Mouse (Mus musculus): ENCODE measurements around the gene Ubxn11.
"Not testable (repeated sequence)": the region's sequence is repeated elsewhere in the genome, so short reads cannot be mapped to it uniquely, and the experiment has no call there.

Ubxn11 gene

DNA sequence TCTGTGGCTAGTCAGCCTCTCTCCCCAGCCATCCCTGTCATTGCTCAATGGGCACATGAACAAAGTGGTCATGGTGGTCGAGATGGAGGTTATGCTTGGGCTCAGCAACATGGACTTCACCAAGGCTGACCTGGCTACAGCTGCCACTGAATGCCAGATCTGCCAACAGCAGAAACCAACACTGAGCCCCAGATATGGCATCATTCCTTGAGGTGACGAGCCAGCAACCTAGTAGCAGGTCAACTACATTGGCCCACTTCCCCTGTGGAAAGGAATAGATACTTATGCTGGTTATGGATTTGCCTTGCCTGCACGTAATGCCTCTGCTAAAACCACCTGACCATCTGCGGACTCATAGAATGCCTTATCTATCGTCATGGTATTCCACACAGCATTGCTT is 41.9 kb downstream of the Ubxn11 start:
- DNase-seq (ENCODE audit: low spot score in 2 of 2), result not testable (repeated sequence)

DNA sequence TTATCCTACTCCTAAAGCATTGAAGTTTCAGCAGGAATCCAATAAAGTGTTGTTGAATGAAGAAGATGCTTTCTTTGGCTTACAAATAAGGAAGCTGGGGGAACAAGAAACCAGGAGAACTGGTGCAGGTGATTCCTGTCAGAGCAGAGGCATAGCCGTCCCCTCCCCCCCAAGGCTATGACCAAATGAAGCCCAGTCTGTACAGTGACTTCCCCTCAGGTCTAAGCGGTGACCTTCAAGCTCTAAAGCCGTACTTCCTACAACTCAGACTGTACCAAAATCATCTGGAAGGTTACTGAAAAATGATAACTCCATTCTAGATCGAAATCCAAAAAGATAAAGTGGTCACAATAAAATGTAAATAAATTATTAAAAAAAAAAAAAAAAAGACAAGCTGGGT is 47.0 kb downstream of the Ubxn11 start:
- DNase-seq (ENCODE audit: low spot score in 2 of 2), result no peak

- DNase-seq (ENCODE audit: low spot score in 2 of 2), result no peak
These were observed 49.7 kb downstream of the Ubxn11 start for GRCm38 (mm10) chr4:134152112-134152511.

DNA sequence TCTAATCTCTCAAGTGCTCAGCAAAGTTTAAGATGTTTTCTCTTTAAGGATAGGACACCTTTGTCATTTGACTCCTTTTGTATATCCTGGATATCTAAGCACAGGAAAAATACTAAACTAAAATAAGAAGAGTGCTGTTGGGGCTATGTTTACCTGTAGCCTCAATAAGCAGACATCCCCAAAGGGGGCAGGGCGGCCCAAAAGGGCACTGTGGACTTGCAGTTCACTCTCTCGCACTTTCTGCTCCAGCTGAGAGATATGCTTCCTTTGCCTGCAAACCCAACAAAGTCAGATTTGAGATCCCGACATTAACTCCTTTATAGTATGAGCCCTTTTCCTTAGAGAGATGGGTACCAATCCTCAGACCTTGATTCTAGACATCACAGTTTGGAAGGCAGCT is 51.3 kb downstream of the Ubxn11 start:
- no peak for DNase-seq (ENCODE audit: low spot score in 2 of 2)

GRCm38 (mm10) chr4:134154354-134154753 is 52.0 kb downstream of the Ubxn11 start:
- no peak for DNase-seq (ENCODE audit: low spot score in 2 of 2)

- DNase-seq (ENCODE audit: low spot score in 2 of 2), result no peak
These were observed 53.2 kb downstream of the Ubxn11 start for GRCm38 (mm10) chr4:134155531-134155930.

DNA sequence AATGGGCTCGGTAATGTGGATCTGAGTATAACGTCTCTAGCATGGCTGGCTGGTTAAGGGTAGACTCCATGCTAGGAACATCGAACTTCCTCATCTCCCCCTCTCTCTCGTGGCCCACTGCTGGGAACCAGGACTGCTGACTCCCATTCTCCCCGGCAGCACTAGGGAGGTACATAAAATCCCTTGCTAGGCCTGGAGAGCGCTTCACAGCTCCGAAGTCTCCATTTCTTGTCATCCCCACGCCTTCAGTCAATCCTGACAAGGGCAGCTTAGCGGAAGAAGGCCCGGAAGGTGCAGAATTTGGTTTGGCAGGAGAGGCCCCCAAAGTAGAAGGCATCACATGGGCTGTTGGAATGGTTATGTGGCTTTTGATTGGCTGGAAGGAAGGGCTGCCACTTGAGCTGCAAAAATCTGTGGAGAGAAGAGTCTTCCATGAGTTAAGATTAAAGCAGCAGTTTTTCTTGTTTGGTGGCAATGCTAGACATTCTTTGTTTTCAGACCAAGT is 53.6 kb downstream of the Ubxn11 start:
- DNase-seq (ENCODE audit: low spot score in 2 of 2), result no peak

- DNase-seq (ENCODE audit: low spot score in 2 of 2), result peak; percentile 51 to 57
These were observed 54.4 kb downstream of the Ubxn11 start for GRCm38 (mm10) chr4:134156744-134157143.

GRCm38 (mm10) chr4:134157558-134157957 is 55.2 kb downstream of the Ubxn11 start:
- no peak for DNase-seq (ENCODE audit: low spot score in 2 of 2)

DNA sequence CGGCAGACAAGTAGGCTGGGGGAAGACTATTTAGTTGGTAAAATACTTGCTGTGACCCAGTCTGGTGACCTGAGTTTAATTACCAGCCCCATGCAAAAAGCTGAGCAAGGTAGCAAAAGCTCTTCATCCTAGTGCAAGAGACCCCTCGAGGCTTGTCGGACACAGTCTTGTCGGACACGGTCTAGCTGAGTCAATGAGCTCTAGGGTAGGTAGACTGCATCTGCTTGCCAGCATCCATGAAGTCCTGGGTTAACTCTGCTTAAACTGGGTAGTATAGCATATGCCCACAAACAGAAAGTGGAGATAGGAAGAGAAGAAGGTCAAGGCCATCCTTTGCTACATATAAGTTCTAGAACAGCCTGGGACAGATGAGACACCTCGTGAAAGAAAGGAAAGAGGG is 56.4 kb downstream of the Ubxn11 start:
- no peak for DNase-seq (ENCODE audit: low spot score in 2 of 2)

DNA sequence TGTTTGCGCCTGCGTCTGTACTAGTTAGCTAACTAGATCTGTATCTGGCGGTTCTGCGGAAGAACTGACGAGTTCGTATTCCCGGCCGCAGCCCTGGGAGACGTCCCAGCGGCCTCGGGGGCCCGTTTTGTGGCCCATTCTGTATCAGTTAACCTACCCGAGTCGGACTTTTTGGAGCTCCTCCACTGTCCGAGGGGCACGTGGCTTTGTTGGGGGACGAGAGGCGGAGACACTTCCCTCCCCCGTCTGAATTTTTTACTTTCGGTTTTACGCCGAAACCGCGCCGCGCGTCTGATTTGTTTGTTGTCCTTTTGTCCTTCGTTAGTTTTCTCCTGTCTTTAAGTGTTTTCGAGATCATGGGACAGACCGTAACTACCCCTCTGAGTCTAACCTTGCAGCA is 57.7 kb downstream of the Ubxn11 start:
- DNase-seq (ENCODE audit: low spot score in 2 of 2), result peak; percentile 16 to 28

DNA sequence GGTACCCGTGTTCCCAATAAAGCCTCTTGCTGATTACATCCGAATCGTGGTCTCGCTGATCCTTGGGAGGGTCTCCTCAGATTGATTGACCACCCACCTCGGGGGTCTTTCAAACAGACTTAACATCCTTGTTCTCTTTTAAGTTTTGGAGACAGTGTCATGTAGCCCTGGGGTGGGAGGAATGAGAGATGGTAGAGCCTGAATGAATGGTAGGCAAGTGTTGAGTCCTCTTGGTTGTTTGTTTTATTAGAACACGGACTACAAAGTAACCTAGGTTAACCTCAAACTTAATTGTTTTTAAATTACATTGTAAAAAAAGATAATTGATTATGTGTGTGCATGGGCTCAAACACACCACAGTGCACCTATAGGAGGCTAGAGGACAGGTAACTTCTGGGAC is 62.2 kb downstream of the Ubxn11 start:
- DNase-seq (ENCODE audit: low spot score in 2 of 2), result no peak

GRCm38 (mm10) chr4:134165024-134165423 is 62.7 kb downstream of the Ubxn11 start:
- DNase-seq (ENCODE audit: low spot score in 2 of 2), result no peak

DNA sequence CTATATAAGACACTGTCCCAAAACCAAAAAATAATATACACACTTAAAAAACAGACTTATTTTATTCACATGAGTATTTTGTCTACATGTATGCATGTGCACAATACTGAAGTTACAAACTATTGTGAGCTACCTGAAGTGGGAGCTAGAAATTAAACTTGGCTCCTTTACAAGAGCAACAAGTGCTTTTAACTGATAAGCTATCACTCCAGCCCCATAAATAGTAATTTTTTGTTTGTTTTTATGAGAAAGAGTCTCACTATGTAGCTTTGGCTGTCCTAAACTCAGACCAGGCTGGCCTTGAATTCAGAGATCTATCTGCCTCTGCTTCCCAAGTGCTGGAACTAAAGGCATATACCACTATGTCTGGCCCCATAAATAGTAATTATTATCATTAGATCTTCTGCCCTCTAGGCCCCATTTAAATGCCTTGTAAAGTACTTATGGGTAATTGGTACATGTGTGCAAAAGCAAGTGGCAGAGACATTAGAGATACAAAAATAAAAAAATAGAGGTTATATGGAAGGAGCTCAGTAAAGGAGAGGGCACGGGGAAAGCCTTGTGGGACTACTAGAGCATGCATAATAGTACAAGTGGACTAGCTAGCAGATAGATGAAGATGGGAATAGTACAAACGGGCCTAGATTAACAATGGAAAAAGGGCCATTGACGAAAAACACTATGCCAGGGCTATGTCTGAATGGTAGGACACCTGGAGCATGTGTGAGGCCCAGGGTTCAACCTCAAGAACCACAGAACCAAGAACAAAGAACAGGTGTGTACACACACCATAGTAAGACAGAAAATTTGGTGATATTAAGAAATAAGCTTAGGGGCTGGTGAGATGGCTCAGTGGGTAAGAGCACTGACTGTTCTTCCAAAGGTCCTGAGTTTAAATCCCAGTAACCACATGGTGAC is 63.4 kb downstream of the Ubxn11 start:
- DNase-seq (ENCODE audit: low spot score in 2 of 2), result no peak

DNA sequence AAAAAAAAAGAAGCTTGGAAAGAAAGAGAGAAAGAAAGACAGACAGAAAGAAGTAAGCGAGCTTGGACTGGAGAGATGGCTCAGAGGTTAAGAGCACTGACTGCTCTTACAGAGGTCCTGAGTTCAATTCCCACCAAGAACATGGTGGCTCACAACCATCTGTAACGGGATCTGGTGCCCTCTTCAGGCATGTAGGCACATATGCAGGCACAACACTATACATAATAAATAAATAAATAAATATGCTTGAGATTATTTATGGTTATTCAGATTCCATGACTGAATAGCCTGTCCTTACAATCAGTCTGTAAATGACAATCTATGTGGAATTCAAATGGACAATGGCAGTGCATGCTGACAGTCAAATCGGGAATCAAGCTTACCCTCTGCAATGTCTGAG is 64.5 kb downstream of the Ubxn11 start:
- DNase-seq (ENCODE audit: low spot score in 2 of 2), result no peak

GRCm38 (mm10) chr4:134172391-134172790 is 70.0 kb downstream of the Ubxn11 start:
- DNase-seq (ENCODE audit: low spot score in 2 of 2), result peak in 1 of 2 experiments; percentile 34
